Mouse (Mus musculus) fat pad, adult 2 months (tissue): ENCODE measurements around the gene Pitpnm1.
A peak's percentile ranks its signal among the peaks of the same experiment; 100 is the strongest.

Experiments used
- DNase-seq: peaks from one replicate; pipeline ENCODE4 v3.0.0-alpha.2; 2011; ENCODE audit warnings: low read depth, low spot score; ENCODE audit errors: extremely low read depth

Pitpnm1 gene

DNA sequence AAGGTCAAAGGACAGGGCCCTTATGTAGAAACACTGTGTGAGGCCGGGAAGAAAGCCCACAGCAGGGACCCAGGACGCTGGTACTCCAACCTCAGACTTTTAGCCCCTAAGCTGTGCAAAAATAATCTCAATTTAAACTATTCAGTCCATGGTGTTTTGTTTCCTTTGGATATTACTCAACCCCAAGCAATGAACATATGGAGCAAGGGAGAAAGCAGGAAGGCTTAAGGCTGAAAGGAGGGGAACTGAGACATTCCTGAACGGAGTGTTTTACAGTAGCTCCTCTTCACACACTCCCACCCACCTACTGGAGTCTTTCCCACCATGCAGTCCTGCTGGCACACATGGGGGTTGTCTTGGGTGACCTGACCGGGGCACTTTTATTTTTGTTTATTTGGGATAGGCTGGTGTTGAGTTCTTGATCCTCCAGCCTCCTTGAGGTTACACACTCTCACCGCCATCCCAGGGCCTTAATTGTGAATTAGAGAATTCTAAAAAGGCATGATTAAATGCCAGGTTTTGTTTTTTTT lies 5.0 kb upstream of the Pitpnm1 start:
- no peak for DNase-seq

GRCm38 (mm10) chr19:4095802-4096201 lies 4.0 kb upstream of the Pitpnm1 start:
- no peak for DNase-seq

- peak; percentile 80 for DNase-seq
Observed at GRCm38 (mm10) chr19:4096642-4097440, 3.0 kb upstream of the Pitpnm1 start, which contains the start of gene Cdk2ap2. Gene Cdk2ap2 (plus strand): TSS chr19:4097182.

- DNase-seq: peak; percentile 66
Observed at GRCm38 (mm10) chr19:4097441-4097825, 2.4 kb upstream of the Pitpnm1 start.

DNA sequence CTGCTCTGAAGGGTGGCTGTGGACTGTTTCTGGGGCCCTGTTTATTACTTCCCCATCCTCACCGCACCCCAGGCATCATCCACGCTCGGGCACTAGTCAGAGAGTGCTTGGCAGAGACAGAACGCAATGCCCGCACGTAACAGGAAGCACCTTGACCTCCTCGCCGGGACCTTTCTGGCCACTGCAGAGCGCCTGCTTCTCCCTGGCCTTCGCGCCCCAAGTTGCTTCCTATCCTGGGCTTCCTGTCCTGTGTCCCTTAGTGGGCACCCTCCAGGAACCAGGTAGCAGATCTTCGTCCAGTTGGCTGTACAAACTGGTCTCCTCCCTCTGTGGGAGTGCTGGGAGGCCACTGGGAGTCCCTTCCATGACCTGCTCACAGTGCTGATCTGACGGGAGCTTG lies 1.4 kb upstream of the Pitpnm1 start:
- no peak for DNase-seq

DNA sequence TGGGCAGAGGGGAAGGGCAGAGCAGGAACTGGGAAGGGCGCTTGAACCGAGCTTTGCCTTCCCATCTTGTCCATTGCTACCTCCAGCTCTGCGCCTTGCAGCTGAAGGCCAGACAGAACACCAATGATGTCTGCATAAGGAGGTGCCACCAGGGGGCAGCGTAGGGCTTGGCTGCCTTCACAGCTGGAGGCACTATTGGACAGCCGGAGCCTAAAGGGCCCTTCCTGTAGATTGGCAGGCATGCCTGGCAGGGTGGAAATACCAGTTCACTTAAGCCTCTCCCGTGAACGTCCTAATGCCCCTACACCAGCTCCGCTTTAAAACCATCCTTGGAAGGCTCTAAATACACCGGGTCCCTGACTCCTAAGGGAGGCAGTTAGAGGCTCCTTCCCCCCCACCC lies 742 bp upstream of the Pitpnm1 start:
- DNase-seq: no peak

GRCm38 (mm10) chr19:4100718-4101261 lies 992 bp downstream of the Pitpnm1 start:
- DNase-seq: no peak

DNA sequence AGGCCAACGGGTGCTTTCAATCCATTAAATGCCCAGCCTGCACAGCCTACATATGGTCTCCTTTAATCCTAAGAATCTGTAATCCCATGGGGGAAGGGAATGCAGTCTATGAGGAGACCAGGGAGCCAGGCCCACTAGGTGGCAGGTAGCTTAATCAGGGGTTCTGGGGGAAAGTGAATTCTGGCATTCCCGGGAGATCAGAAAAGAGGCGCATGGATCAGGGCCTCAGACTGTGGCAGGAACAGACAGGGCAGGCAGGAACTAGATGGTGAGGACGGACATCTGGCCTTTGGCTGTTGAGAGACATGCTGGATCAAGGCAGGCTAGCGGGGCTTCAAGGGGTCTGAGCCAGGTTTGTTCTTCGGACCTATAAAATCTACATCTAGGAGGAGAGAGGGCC lies 1.7 kb downstream of the Pitpnm1 start:
- no peak for DNase-seq

- DNase-seq: no peak
Observed at GRCm38 (mm10) chr19:4102049-4102448, 2.3 kb downstream of the Pitpnm1 start.

DNA sequence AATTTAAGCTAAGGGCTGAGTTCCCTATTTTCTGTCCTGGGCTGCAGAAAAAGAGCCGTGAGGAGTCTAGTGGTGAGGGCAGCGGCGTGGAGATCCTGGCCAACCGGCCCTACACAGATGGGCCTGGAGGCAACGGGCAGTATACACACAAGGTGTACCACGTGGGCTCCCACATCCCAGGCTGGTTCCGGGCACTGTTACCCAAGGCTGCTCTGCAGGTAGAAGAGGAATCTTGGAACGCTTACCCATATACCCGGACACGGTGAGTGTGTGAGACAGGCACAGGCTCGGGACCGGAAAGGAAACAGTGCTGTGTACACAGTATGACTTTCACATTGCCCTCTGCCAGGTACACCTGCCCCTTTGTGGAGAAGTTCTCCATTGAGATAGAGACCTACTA lies 2.8 kb downstream of the Pitpnm1 start:
- DNase-seq: no peak

GRCm38 (mm10) chr19:4103294-4103693 lies 3.5 kb downstream of the Pitpnm1 start:
- DNase-seq: no peak

- no peak for DNase-seq
Observed at GRCm38 (mm10) chr19:4103792-4104191, 4.0 kb downstream of the Pitpnm1 start.

GRCm38 (mm10) chr19:4104675-4105194 lies 4.9 kb downstream of the Pitpnm1 start:
- DNase-seq: no peak

DNA sequence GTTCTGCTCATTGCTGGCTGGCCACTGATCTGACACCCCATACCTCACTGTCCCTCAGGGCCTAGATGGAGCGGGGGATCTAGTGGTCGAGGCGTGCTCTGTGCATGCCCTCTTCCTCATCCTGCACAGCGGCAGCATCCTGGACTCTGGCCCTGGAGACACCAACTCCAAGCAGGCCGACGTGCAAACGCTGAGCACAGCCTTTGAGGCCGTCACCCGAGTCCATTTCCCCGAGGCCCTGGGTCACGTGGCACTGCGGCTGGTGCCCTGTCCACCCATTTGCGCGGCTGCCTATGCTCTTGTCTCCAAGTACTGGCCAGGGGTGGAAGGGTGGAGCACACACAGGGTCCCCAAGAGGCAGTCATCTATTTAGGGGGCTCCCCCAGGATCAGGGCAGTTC lies 6.9 kb downstream of the Pitpnm1 start:
- DNase-seq: no peak

- no peak for DNase-seq
Observed at GRCm38 (mm10) chr19:4108535-4108934, 8.7 kb downstream of the Pitpnm1 start.

- no peak for DNase-seq
Observed at GRCm38 (mm10) chr19:4112063-4112960, 12.5 kb downstream of the Pitpnm1 start.

DNA sequence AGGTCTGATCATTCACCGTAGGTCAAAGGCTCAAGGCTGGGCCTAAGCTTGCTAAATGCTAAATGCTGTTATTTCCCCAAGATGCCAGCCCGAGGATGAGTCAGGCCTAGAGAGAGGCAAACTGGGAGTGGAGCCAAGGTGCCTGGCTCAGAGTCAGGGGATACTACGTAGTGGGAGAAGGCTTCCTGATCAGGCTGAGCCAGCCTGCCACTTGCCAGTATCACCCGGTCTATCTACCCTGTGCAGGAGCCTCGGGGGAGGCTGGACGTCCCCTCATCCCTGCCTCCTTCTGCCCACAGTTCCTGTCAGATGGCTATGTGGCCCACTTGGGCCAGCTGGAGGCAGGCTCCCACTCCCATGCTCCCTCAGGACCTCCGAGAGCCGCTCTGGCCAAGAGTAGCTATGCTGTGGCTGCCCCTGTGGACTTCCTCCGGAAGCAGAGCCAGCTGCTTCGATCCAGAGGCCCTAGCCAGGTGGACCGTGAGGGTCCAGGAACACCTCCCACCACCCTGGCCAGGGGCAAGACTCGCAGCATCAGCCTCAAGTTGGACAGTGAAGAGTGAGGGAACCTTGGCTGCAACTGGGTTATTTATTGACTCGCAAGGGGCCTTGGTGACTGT lies 13.5 kb downstream of the Pitpnm1 start:
- no peak for DNase-seq

DNA sequence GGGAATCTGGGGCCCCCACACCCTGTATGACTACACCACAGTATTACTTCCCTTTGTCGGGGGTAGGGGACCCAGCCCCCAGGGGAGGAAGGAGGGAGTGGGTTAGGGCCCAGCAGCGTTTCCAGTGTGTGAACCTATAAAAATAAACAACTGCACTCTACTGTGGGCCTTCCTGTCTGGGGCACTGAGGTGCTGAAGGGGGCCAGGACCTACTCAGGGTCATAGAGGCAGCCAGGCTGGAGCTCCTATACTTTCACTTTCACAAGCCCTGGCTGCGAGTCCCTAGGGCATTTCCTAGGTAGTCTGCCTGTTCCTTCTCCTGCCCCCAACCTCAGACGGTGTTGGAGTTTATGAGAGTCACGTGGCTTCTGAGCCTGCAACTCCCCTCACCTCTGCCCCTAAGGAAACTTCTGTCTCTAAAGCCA lies 14.0 kb downstream of the Pitpnm1 start:
- no peak for DNase-seq

- no peak for DNase-seq
Observed at GRCm38 (mm10) chr19:4114551-4114950, 14.8 kb downstream of the Pitpnm1 start.

DNA sequence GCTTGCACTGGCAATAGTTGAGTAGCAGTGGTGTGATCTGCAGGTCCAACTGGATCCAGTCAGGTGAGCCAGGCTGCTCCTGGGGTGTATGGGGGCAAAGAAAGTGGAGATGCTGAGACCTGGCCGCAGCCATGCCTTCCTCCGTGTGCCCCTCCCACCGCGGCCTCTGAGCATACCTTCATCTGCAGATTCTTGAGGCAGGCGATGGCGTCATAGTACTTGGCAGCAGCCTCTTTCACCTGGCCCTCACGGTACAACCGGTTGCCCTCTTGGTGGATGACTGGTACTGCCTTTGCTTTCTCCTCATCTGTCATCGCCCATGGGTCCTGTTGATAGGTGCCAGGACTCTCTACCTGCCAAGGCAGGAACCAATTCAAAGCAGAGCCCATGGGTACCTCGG lies 15.3 kb downstream of the Pitpnm1 start:
- no peak for DNase-seq

DNA sequence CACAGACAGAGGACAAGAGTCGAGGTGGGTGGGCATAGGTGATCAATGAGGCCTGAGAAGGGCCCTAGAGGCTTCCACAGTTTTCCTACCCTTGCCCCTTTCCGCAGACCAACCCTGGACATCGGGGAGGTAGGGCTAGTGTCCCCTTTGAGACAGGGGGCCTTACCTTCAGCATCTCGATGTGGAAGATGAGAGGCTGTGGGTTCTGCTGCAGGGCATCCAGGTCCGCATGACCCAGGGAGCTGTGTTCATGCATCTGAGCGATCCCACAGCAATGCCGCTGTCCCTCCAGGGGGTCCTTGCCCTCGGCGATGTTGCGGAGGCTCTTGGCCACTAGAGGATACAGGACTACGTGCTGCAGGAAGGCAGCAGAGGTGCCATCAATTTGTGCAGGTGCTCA lies 16.0 kb downstream of the Pitpnm1 start:
- no peak for DNase-seq
